Mouse (Mus musculus) hindbrain, postnatal 0 days (tissue): Measurements from ENCODE around the gene Ptprd. TPM values are rescaled to one million over a fixed set of nuclear protein-coding genes. Genes with fewer than 3 reads are reported as not detected.
"Not testable (repeated sequence)": the region's sequence is repeated elsewhere in the genome, so short reads cannot be mapped to it uniquely, and the experiment has no call there.

Source experiments
- ATAC-seq: fragments of 200-750 bp; cut with Nextera tagmentation; 2 replicates; pipeline ENCODE4 v1.8.0; 2017; ENCODE audit warnings: mild to moderate bottlenecking, moderate TSS enrichment, moderate library complexity
- DNase-seq: peaks from one replicate; pipeline ENCODE4 v3.0.0-alpha.2; 2015; ENCODE audit warnings: low spot score
- H3K27ac ChIP-seq: fragments of 300-500 bp; sonication (generic); 2 replicates; pipeline ENCODE4 v1.5.1; 2014; ENCODE audit warnings: mild to moderate bottlenecking
- H3K27me3 ChIP-seq: fragments of 300-500 bp; sonication (generic); 2 replicates; pipeline ENCODE4 v1.6.1; 2014; ENCODE audit warnings: low read length, mixed read lengths; ENCODE audit not compliant: insufficient read depth
- H3K36me3 ChIP-seq: fragments of 300-500 bp; sonication (generic); 2 replicates; pipeline ENCODE4 v1.6.1; 2014; ENCODE audit warnings: low read length, mixed read lengths; ENCODE audit not compliant: insufficient read depth
- H3K4me1 ChIP-seq: fragments of 300-500 bp; sonication (generic); 2 replicates; pipeline ENCODE4 v1.6.1; 2014; ENCODE audit warnings: antibody characterized with exemption, low read length, mixed read lengths; ENCODE audit not compliant: insufficient read depth
- H3K4me2 ChIP-seq: fragments of 300-500 bp; sonication (generic); 2 replicates; pipeline ENCODE4 v1.6.1; 2014; ENCODE audit warnings: low read depth, mild to moderate bottlenecking, low read length, moderate library complexity, mixed read lengths
- H3K4me3 ChIP-seq: fragments of 300-500 bp; sonication (generic); 2 replicates; pipeline ENCODE4 v1.5.1; 2014; ENCODE audit warnings: low read length
- H3K9ac ChIP-seq: fragments of 300-500 bp; sonication (generic); replicated peaks from 2 replicates; pipeline ENCODE4 v1.6.1; 2014; ENCODE audit warnings: mild to moderate bottlenecking, low read length, moderate library complexity, mixed read lengths
- H3K9me3 ChIP-seq: fragments of 300-500 bp; sonication (generic); 2 replicates; pipeline ENCODE4 v1.6.1; 2016; ENCODE audit warnings: low read length, mixed read lengths
- CTCF ChIP-seq: IDR thresholded peaks from 2 replicates; pipeline ENCODE4 v1.5.1; 2016; ENCODE audit warnings: antibody characterized with exemption, control low read depth, low read depth
- WGBS: fragments of 180-500 bp; shearing (Covaris S2); extraction: QIAGEN DNeasy Blood & Tissue Kit; methylation state at CpG from one replicate; pipeline ENCODE4 v1.1.7; 2014; 5-methylcytosine and 5-hydroxymethylcytosine counted together
- polyA plus RNA-seq: library from polyadenylated mRNA; unstranded; fragments of >200 nt; fragmentation: Nextera tagmentation; extraction: Ambion mirVana; gene quantifications from 2 replicates; pipeline ENCODE4 v1.2.1, GENCODE M21; 2015
- total RNA-seq: library from RNA; depleted of rRNA; stranded (reverse); fragments of >200 nt; gene quantifications from 2 replicates; pipeline ENCODE4 v1.2.3, GENCODE M21; 2014

The Ptprd gene
- total and polyA plus RNA-seq, 2 experiments from 2014 or later: 56.3 to 96.0 TPM

DNA sequence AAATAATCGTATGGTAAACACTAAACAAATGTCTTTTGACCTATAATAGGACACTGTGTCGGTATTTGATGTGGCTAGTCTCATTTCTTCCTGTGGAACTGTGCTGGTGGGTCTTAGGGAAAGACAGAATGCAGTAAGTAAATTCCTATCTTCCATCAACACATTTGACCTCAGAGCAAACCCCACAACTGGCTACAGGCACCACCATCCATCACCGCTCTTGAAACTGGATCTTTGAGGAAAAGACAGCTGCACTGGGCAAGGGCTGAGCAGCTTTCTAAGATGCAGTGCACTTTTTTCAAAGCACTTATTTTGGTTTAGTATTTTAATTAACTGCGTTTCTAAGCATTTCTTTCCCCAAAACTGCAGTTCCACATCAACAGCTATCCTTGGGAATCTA, 1768.2 kb downstream of the Ptprd start:
- Histone ChIP-seq H3K36me3 (no peaks in the 10 kb centered on the region), H3K9me3 (no peaks in the 10 kb centered on the region), H3K27me3 (no peaks in the 10 kb centered on the region), H3K4me2 (no peak overlapping the region), H3K9ac (no peak overlapping the region), H3K4me3 (no peak overlapping the region), H3K27ac (no peak overlapping the region), H3K4me1 (peaks cover 7% of the 10 kb centered on the region; the same call in 1 of the 2 replicates)
- no peak for TF ChIP-seq CTCF
- no peak for DNase-seq
- 72% methylated on average over 4 of the region's 4 CpGs for WGBS
- no peak for ATAC-seq

- peak overlapping the region; percentile 39 for H3K4me2 ChIP-seq
- H3K9me3 ChIP-seq: no peaks in the 10 kb centered on the region
- DNase-seq (peak; percentile 60), ATAC-seq (no peak)
- no peaks in the 10 kb centered on the region for H3K36me3 ChIP-seq
- peaks cover 25% of the 10 kb centered on the region; the same call in 1 of the 2 replicates for H3K4me1 ChIP-seq
- 35% methylated on average over 6 of the region's 6 CpGs for WGBS
- no peaks in the 10 kb centered on the region for H3K27me3 ChIP-seq
- no peak for TF ChIP-seq CTCF
- H3K9ac ChIP-seq: no peak overlapping the region
- no peak overlapping the region for H3K27ac ChIP-seq
- no peak overlapping the region for H3K4me3 ChIP-seq
Measured at GRCm38 (mm10) chr4:76440791-76441364, 1770.9 kb downstream of the Ptprd start.

DNA sequence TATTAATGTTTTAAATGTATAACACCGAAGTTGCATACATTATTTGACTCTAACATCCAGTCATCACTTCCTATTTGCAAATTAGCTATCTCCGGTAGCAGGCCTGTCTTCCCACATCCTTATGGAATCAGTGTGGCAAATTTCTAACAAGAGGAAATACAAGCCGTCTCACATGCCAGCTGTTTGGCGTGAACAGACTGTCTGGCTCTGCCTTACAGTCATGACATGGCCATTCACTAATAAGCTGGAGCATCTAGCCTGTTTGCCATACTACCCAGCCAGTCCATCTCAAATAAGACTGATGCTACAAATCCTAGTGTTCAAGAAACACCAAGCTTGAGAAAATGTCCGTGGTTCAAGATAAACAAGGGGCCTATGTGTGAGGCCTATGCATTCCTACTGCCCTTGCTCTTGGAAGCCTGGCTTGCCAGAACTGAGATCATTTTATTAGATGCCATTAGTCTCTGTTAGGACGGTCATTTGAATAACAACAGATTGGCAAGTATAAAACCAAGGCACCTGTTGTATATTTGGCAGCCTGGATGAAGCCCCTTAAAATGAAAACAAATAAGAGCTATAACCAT, 1773.2 kb downstream of the Ptprd start:
- H3K4me2 ChIP-seq: no peak overlapping the region
- H3K4me1 ChIP-seq: peaks cover 24% of the 10 kb centered on the region; the same call in 1 of the 2 replicates
- DNase-seq (peak; percentile 36), ATAC-seq (0 out of 2 replicates have a peak, but pooled peaks have one; percentile 64)
- H3K9me3 ChIP-seq: no peaks in the 10 kb centered on the region
- WGBS: 33% methylated on average over 6 of the region's 6 CpGs
- TF ChIP-seq CTCF: no peak
- no peaks in the 10 kb centered on the region for H3K36me3 ChIP-seq
- no peak overlapping the region for H3K27ac ChIP-seq
- H3K4me3 ChIP-seq: no peak overlapping the region
- H3K9ac ChIP-seq: no peak overlapping the region
- no peaks in the 10 kb centered on the region for H3K27me3 ChIP-seq

DNA sequence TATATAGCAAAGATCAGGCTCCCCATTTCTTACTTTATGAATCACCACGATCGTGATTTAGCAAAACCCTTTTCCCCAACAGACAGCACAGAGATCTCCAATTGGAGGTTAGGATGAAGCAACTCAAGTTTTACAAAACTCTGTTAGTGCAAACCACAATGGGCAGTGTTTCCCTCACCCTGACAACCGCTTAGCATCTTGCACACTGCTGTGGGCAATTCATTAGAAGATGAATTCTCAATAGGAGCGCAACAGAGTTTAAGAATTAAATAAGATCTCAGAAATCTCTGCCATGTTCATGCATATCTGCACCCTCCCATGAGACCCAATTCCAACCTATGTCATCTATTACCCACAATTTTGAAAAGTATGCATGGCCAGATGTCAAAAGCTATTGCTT, 1773.7 kb downstream of the Ptprd start:
- ATAC-seq (peak; percentile 67; the same call in 1 of the 2 replicates), DNase-seq (peak; percentile 36)
- Histone ChIP-seq H3K4me1 (peaks cover 24% of the 10 kb centered on the region; the same call in 1 of the 2 replicates), H3K9ac (no peak overlapping the region), H3K27me3 (no peaks in the 10 kb centered on the region), H3K4me3 (no peak overlapping the region), H3K27ac (no peak overlapping the region), H3K9me3 (no peaks in the 10 kb centered on the region), H3K36me3 (no peaks in the 10 kb centered on the region), H3K4me2 (no peak overlapping the region)
- TF ChIP-seq CTCF: no peak
- 39% methylated on average over 4 of the region's 4 CpGs for WGBS

GRCm38 (mm10) chr4:76435920-76436319, 1775.8 kb downstream of the Ptprd start:
- Histone ChIP-seq H3K4me3 (no peak overlapping the region), H3K27me3 (no peaks in the 10 kb centered on the region), H3K36me3 (no peaks in the 10 kb centered on the region), H3K4me2 (0 out of 2 replicates have a peak overlapping the region, but pooled peaks have one; percentile 23), H3K9ac (no peak overlapping the region), H3K9me3 (no peaks in the 10 kb centered on the region), H3K27ac (no peak overlapping the region), H3K4me1 (peaks cover 24% of the 10 kb centered on the region; the same call in 1 of the 2 replicates)
- 52% methylated on average over 5 of the region's 5 CpGs for WGBS
- ATAC-seq (0 out of 2 replicates have a peak, but pooled peaks have one; percentile 46), DNase-seq (peak; percentile 33)
- TF ChIP-seq CTCF: no peak

- 44% methylated on average over 3 of the region's 3 CpGs for WGBS
- Histone ChIP-seq H3K4me3 (no peak overlapping the region), H3K27ac (peak overlapping the region; percentile 32; the same call in 1 of the 2 replicates), H3K9ac (no peak overlapping the region), H3K9me3 (no peaks in the 10 kb centered on the region), H3K36me3 (no peaks in the 10 kb centered on the region), H3K4me2 (no peak overlapping the region), H3K4me1 (peaks cover 4% of the 10 kb centered on the region; the same call in 1 of the 2 replicates), H3K27me3 (no peaks in the 10 kb centered on the region)
- DNase-seq (no peak), ATAC-seq (no peak)
- no peak for TF ChIP-seq CTCF
Measured at GRCm38 (mm10) chr4:76429769-76430168, 1782.0 kb downstream of the Ptprd start.

GRCm38 (mm10) chr4:76427036-76427435, 1784.7 kb downstream of the Ptprd start:
- not testable (repeated sequence) for H3K36me3 ChIP-seq, H3K9ac ChIP-seq, H3K4me2 ChIP-seq, ATAC-seq, DNase-seq, H3K9me3 ChIP-seq, H3K27ac ChIP-seq, H3K27me3 ChIP-seq, H3K4me3 ChIP-seq, H3K4me1 ChIP-seq
- 82% methylated on average over 3 of the region's 3 CpGs for WGBS
